Mouse (Mus musculus) testis, adult 2 months (tissue): Measurements from ENCODE around the gene Bicd2. TPM values are rescaled to one million over a fixed set of nuclear protein-coding genes. Genes with fewer than 3 reads are reported as not detected.

ENCODE experiments used
- H3K27ac ChIP-seq: fragments of 200-500 bp; 2 replicates; pipeline ENCODE4 v1.5.1; 2012; ENCODE audit warnings: low read depth, low read length; ENCODE audit not compliant: control insufficient read depth, insufficient read depth
- H3K27me3 ChIP-seq: fragments of 200-500 bp; 2 replicates; pipeline ENCODE4 v1.6.1; 2012; ENCODE audit warnings: mild to moderate bottlenecking, low read length, moderate library complexity; ENCODE audit not compliant: control insufficient read depth, insufficient read depth
- H3K36me3 ChIP-seq: fragments of 200-500 bp; 2 replicates; pipeline ENCODE4 v1.6.1; 2012; ENCODE audit warnings: mild to moderate bottlenecking, low read length; ENCODE audit not compliant: control insufficient read depth, insufficient read depth
- H3K4me1 ChIP-seq: fragments of 200-500 bp; 2 replicates; pipeline ENCODE4 v1.6.1; 2012; ENCODE audit warnings: low read length; ENCODE audit not compliant: control insufficient read depth, insufficient read depth
- H3K4me3 ChIP-seq: fragments of 200-500 bp; 2 replicates; pipeline ENCODE4 v1.5.1; 2012; ENCODE audit warnings: low read depth, mild to moderate bottlenecking, low read length, moderate library complexity, mixed read lengths; ENCODE audit not compliant: control insufficient read depth
- CTCF ChIP-seq: fragments of 200-500 bp; IDR thresholded peaks from 2 replicates; pipeline ENCODE4 v1.5.1; 2012; ENCODE audit warnings: low read depth, mild to moderate bottlenecking, inconsistent platforms, low read length, moderate library complexity; ENCODE audit not compliant: control insufficient read depth, insufficient read depth, insufficient replicate concordance
- POLR2A ChIP-seq: fragments of 200-500 bp; IDR thresholded peaks from 2 replicates; pipeline ENCODE4 v1.6.1; 2012; ENCODE audit warnings: low read depth, mild to moderate bottlenecking, inconsistent platforms, low read length, moderate library complexity; ENCODE audit not compliant: control insufficient read depth
- polyA plus RNA-seq: library from polyadenylated mRNA; depleted of rRNA; stranded (reverse); fragments of >200 nt; gene quantifications from 2 replicates; pipeline ENCODE4 v1.2.3, GENCODE M21; 2012

Bicd2 gene
- polyA plus RNA-seq, 1 experiment = 42.8 TPM

DNA sequence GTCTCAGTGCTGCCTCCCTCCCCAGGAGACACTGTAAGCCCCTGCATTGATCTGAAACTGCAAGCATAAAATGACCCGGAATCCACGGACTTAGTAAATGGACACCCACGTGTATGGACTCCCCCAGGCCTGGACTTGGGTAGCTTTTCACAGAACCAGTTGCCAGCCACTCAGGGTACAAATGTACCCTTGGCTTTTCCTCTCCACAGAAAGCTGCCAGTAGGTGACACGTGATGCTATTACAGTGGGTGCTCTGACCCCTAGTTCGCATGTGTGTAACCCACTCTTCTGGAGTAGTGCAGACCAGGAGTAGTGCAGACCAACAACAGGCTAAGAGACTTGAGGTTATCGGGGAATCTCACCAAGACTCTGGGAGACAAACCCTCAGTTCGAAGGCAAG lies 23.5 kb upstream of the Bicd2 start:
- no peak overlapping the region for H3K27ac ChIP-seq
- H3K4me1 ChIP-seq = peaks cover 8% of the 10 kb centered on the region
- TF ChIP-seq CTCF (no peak), POLR2A (no peak)
- H3K27me3 ChIP-seq = no peaks in the 10 kb centered on the region
- no peak overlapping the region for H3K4me3 ChIP-seq
- H3K36me3 ChIP-seq = no peaks in the 10 kb centered on the region

DNA sequence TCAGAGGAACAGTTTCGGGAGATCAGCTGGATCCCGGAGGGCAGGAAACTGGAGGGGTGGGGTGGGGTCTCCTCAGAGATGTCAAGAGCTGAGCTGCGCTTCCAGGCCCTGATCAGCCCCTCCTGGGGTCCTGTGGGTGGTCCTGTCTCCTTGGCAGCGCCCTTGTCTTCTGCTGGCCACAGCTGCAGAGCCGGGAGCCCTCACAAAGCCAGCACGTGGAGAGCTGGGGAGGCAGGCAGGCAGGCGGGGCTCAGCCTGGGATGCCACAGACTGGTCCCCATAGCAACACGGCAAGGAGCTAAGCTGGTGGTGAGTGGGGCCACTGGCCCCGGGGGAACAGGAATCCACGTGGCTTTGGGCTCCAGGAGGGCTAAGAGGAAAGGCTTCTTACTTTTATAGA lies 21.3 kb upstream of the Bicd2 start, which contains the start of gene Fgd3:
TSS of gene Fgd3 (minus strand) at position 272 of the 400 bp plus-strand sequence.
- H3K27me3 ChIP-seq = no peaks in the 10 kb centered on the region
- TF ChIP-seq CTCF (no peak), POLR2A (no peak)
- peaks cover 8% of the 10 kb centered on the region for H3K4me1 ChIP-seq
- no peak within 1 kb of the TSS for H3K27ac ChIP-seq
- no peak within 1 kb of the TSS; the same call in 1 of the 2 replicates for H3K4me3 ChIP-seq
- no peaks in the 10 kb centered on the region for H3K36me3 ChIP-seq

DNA sequence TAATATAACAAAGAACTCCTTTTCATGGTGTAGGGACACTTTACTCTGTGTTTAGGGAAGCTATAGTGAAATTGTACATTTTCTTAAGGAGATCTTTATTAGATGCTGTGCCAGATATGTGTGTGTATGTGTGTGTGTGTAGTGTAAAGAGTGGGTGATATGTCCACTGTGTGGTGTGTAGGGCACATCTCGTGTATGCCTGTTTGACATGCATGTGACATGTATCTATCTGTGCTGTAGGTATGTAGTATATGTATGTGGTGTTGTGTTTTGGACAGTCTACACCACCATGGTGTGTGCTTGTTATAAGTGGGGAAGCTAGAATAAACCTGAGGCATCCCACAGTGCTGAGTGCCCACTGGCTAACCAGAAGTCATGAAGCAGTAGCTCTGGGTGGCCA lies 20.9 kb upstream of the Bicd2 start:
- H3K4me1 ChIP-seq = peaks cover 8% of the 10 kb centered on the region
- H3K27ac ChIP-seq = no peak overlapping the region
- H3K27me3 ChIP-seq = no peaks in the 10 kb centered on the region
- H3K36me3 ChIP-seq = no peaks in the 10 kb centered on the region
- TF ChIP-seq CTCF (no peak), POLR2A (no peak)
- no peak overlapping the region for H3K4me3 ChIP-seq

DNA sequence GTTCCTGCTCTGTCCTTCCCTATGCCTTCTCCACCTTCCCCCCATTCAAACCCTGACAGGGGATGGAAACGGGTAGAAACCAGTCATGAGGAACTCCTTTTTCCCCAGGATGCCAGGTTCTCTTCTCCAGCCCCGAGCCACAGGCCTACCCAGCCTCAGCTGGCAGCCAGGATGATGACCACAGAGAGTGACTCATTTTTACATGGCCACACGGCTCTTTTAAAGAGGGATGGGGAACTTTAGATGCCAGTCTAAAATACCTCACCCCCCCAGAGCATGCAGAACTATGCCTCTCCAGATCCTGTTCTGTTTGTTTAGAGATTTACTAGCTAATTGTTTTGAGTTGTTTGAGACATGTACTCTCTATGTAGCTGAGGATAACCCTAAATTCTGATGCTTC lies 19.9 kb upstream of the Bicd2 start:
- TF ChIP-seq POLR2A = no peak
- TF ChIP-seq CTCF = no peak
- Histone ChIP-seq H3K36me3 (no peaks in the 10 kb centered on the region), H3K4me3 (no peak overlapping the region), H3K27ac (no peak overlapping the region), H3K4me1 (peaks cover 8% of the 10 kb centered on the region), H3K27me3 (no peaks in the 10 kb centered on the region)

DNA sequence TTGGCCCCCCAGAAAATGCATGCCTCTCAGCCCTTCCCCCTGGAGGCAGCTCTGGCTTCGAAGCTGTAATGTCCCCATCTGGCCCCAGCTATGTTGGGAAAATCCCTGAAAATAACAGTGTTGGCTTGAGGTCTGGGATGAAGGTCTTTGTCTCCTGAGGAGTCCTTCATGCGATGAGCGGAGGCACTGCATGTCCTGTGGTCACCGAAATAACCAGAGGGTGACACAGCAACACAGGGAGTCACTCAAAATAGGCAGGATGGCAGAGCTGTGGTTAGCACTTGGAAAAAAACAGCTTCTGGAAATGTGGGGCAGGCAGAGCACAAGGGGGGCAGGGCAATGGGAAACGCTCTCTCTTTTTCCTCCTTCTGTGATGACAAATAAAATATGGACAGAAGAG lies 19.2 kb upstream of the Bicd2 start:
- H3K27me3 ChIP-seq = no peaks in the 10 kb centered on the region
- no peak overlapping the region for H3K27ac ChIP-seq
- no peaks in the 10 kb centered on the region for H3K36me3 ChIP-seq
- H3K4me3 ChIP-seq = no peak overlapping the region
- peaks cover 8% of the 10 kb centered on the region for H3K4me1 ChIP-seq
- TF ChIP-seq POLR2A = no peak
- TF ChIP-seq CTCF = no peak

DNA sequence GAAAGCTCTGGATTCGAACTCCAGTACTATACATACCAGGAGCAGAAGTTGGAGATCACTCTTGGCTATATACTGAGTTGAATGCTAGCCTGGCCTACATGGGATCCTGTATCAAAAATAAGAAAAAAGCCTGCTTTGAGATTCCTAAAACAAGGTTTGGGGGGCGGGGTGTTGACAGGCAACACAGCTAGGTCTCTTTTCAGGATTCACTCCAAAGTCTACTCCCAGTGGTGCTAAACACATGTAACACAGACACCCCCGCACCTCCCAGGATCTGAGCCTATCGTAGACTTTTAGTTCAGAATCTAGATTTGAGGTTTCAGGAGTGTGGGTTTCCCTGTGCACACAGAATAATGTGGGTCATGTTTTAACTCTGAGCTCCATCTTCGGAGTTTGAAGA lies 18.6 kb upstream of the Bicd2 start:
- TF ChIP-seq CTCF (no peak), POLR2A (no peak)
- no peaks in the 10 kb centered on the region for H3K27me3 ChIP-seq
- H3K4me3 ChIP-seq = no peak overlapping the region

DNA sequence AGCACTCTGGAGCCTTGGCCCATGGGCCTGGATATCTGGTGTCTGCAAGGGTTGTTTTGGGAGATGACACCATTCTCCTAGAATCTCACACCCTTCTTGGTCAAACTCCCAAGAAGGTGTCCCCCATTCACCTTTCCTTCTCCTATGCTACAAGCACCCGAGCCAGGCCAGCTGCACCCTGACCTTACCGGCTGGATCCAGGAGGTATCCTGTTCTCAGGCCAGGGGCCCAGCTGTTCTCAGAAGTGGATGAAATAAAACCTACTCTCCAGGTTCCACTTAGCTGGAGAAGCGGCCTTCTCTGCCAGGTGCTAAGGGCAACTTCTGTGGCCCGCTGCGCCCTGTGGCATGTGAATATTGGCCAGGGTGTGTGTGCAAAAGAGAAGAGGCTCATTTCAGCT lies 16.5 kb upstream of the Bicd2 start:
- Histone ChIP-seq H3K4me1 (peaks cover 4% of the 10 kb centered on the region), H3K27ac (no peak overlapping the region), H3K27me3 (no peaks in the 10 kb centered on the region), H3K4me3 (no peak overlapping the region), H3K36me3 (no peaks in the 10 kb centered on the region)
- TF ChIP-seq POLR2A (no peak), CTCF (no peak)

More for the DNA sequence above, 18.6 kb upstream of the Bicd2 start:
- no peak overlapping the region for H3K27ac ChIP-seq
- H3K36me3 ChIP-seq = no peaks in the 10 kb centered on the region
- H3K4me1 ChIP-seq = peaks cover 8% of the 10 kb centered on the region

DNA sequence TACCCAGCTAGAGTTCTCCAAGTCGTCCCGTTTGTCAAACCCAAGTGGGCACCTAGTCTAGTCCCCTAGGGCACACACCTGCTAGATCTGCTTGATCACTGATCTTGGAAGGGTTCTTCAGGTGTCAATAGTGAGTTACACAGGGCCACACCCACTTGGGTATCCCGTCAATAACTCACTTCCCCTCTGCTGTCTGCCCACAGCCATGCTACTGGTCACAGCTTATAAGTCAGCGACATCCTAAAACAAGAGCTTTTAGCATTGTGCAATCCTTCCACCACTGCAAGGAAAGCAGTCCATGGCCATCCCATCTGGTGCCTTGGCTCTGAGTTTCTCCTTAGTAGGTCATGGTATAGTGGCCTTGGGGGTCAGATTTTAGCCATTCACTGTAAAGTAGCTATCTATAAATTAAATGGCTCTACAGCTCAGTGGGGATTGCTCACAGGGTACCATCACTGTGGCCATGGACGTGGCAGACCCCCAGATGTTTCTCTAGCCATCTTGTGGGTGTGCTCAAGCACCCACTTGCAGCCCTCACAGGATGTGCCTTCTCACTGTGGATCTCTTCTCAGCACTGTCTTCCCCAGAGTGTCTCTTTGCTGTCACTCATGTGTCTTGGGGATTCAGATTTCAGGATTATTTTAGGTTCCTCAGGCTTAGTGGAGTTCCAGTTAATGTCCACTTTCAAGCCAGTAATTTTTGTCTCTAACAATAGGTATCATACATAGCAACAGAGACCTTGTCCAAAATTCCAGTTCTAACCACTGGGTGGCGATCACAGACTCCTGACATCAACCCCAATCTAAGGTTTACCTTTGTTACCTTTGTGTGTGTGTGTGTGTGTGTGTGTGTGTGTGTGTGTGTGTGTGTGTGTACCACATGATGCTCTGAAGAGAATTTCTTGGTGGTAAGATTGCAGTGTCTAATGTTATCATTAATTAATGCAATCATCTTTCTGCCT lies 14.9 kb upstream of the Bicd2 start:
- no peak overlapping the region for H3K4me3 ChIP-seq
- no peaks in the 10 kb centered on the region for H3K36me3 ChIP-seq
- TF ChIP-seq POLR2A (no peak), CTCF (no peak)
- H3K27me3 ChIP-seq = no peaks in the 10 kb centered on the region
- no peaks in the 10 kb centered on the region for H3K4me1 ChIP-seq
- no peak overlapping the region for H3K27ac ChIP-seq
